Mouse (Mus musculus) heart, embryonic 14.5 days (tissue): ENCODE results near the gene Matk. TPM values are rescaled to one million over a fixed set of nuclear protein-coding genes. Genes with fewer than 3 reads are reported as not detected.
A peak's percentile ranks its signal among the peaks of the same experiment; 100 is the strongest.

ENCODE experiments used
- ATAC-seq: fragments of 200-750 bp; cut with Nextera tagmentation; 2 replicates; pipeline ENCODE4 v1.8.0; 2017; ENCODE audit warnings: low read depth, moderate TSS enrichment; ENCODE audit not compliant: insufficient number of reproducible peaks, insufficient read depth, low FRiP score
- H3K27ac ChIP-seq, 2 experiments: fragments of 200-500 bp in 1 of 2; fragments of 300-500 bp in 1 of 2; sonication (generic) in 1 of 2; replicated peaks in 1 of 2; 2 replicates each; pipeline ENCODE4 v1.5.1; 2012 to 2014; ENCODE audit warnings: low read depth in 2 of 2, low read length in 2 of 2, control low read depth in 1 of 2, mild to moderate bottlenecking in 1 of 2, mixed read lengths in 1 of 2; ENCODE audit not compliant: control insufficient read depth in 1 of 2, insufficient read depth in 1 of 2
- H3K27me3 ChIP-seq: fragments of 300-500 bp; sonication (generic); 2 replicates; pipeline ENCODE4 v1.6.1; 2014; ENCODE audit warnings: mild to moderate bottlenecking, low read length, control low read depth; ENCODE audit not compliant: control insufficient read depth, insufficient read depth
- H3K36me3 ChIP-seq: fragments of 300-500 bp; sonication (generic); 2 replicates; pipeline ENCODE4 v1.6.1; 2014; ENCODE audit warnings: mild to moderate bottlenecking, control low read depth, low read length, mixed read lengths; ENCODE audit not compliant: control insufficient read depth, insufficient read depth
- H3K4me1 ChIP-seq, 2 experiments: fragments of 200-500 bp in 1 of 2; fragments of 300-500 bp in 1 of 2; sonication (generic) in 1 of 2; 2 replicates each; pipeline ENCODE4 v1.6.1; 2012 to 2014; ENCODE audit warnings: low read length in 2 of 2, control low read depth in 1 of 2, mixed read lengths in 1 of 2; ENCODE audit not compliant: control insufficient read depth in 2 of 2, insufficient read depth in 2 of 2
- H3K4me2 ChIP-seq: fragments of 300-500 bp; sonication (generic); 2 replicates; pipeline ENCODE4 v1.6.1; 2014; ENCODE audit warnings: mild to moderate bottlenecking, low read length
- H3K4me3 ChIP-seq, 2 experiments: fragments of 200-500 bp in 1 of 2; fragments of 300-500 bp in 1 of 2; sonication (generic) in 1 of 2; 2 replicates each; pipeline ENCODE4 v1.5.1; 2012 to 2014; ENCODE audit warnings: low read length in 2 of 2, mild to moderate bottlenecking in 2 of 2, control low read depth in 1 of 2, low read depth in 1 of 2, moderate library complexity in 1 of 2; ENCODE audit not compliant: control insufficient read depth in 1 of 2, insufficient read depth in 1 of 2
- H3K9ac ChIP-seq: fragments of 300-500 bp; sonication (generic); 2 replicates; pipeline ENCODE4 v1.6.1; 2014; ENCODE audit warnings: mild to moderate bottlenecking, low read length
- H3K9me3 ChIP-seq: fragments of 300-500 bp; sonication (generic); 2 replicates; pipeline ENCODE4 v1.6.1; 2016; ENCODE audit warnings: low read length, control low read depth; ENCODE audit not compliant: control insufficient read depth
- WGBS: fragments of 180-500 bp; shearing (Covaris S2); extraction: QIAGEN DNeasy Blood & Tissue Kit; methylation state at CpG from one replicate; pipeline ENCODE4 v1.1.7; 2014; 5-methylcytosine and 5-hydroxymethylcytosine counted together
- microRNA-seq: library from miRNA; unstranded; fragments of <30 nt; microRNA quantifications from one replicate; pipeline ENCODE4, GENCODE M21; 2016
- polyA plus RNA-seq: library from polyadenylated mRNA; unstranded; fragments of >200 nt; fragmentation: Nextera tagmentation; extraction: Ambion mirVana; gene quantifications from 2 replicates; pipeline ENCODE4 v1.2.1, GENCODE M21; 2014

The Matk gene
- polyA plus RNA-seq, 1 experiment from 2014 or later = 0.91 TPM

GRCm38 (mm10) chr10:81306173-81306668 lies 53.5 kb downstream of the Matk start:
- H3K9ac ChIP-seq = no peak overlapping the region
- no peak overlapping the region for H3K27ac ChIP-seq
- no peak overlapping the region for H3K4me3 ChIP-seq
- 93% methylated on average over 12 of the region's 12 CpGs for WGBS
- H3K4me2 ChIP-seq = no peak overlapping the region
- peaks cover 58% of the 10 kb centered on the region for H3K36me3 ChIP-seq
- no peaks in the 10 kb centered on the region for H3K27me3 ChIP-seq
- H3K9me3 ChIP-seq = no peaks in the 10 kb centered on the region
- no peak for ATAC-seq
- peaks cover 18 to 36% of the 10 kb centered on the region in 2 experiments for H3K4me1 ChIP-seq

- Histone ChIP-seq H3K27me3 (no peaks in the 10 kb centered on the region), H3K27ac (no peak overlapping the region), H3K4me1 (peaks cover 14 to 30% of the 10 kb centered on the region in 2 experiments), H3K4me3 (no peak overlapping the region), H3K9me3 (no peaks in the 10 kb centered on the region), H3K4me2 (no peak overlapping the region), H3K36me3 (peaks cover 66% of the 10 kb centered on the region), H3K9ac (no peak overlapping the region)
- 91% methylated on average over 21 of the region's 21 CpGs for WGBS
- ATAC-seq = no peak
Measured at GRCm38 (mm10) chr10:81306837-81307682, 54.3 kb downstream of the Matk start.

- no peak overlapping the region for H3K4me3 ChIP-seq
- H3K4me1 ChIP-seq = peaks cover 0 to 5% of the 10 kb centered on the region in 2 experiments; a peak in 1 of 4 replicates
- H3K27ac ChIP-seq = no peak overlapping the region
- H3K9ac ChIP-seq = no peak overlapping the region
- H3K4me2 ChIP-seq = no peak overlapping the region
- H3K36me3 ChIP-seq = peaks cover 91% of the 10 kb centered on the region
- WGBS = 89% methylated on average over 5 of the region's 5 CpGs
- H3K9me3 ChIP-seq = no peaks in the 10 kb centered on the region
- ATAC-seq = no peak
- H3K27me3 ChIP-seq = no peaks in the 10 kb centered on the region
Measured at GRCm38 (mm10) chr10:81309571-81309970, 56.8 kb downstream of the Matk start.

Small RNA genes within 50 kb of the gene (microRNA-seq; reads per million reads assigned to microRNA genes)
- gene Mir3057 = 8.4 reads per million, percentile 20 among the genes with 10 or more reads in this experiment

Other genes with a start within 250 kb of the Matk start
- 1.2 and 1.4 TPM in 2 replicates for gene Gng7, start 238.0 kb upstream of the Matk start, polyA plus RNA-seq
- not detected in 2 replicates for gene Diras1, start 227.3 kb upstream of the Matk start, polyA plus RNA-seq
- 5.0 and 5.2 TPM in 2 replicates for gene Slc39a3, start 215.5 kb upstream of the Matk start, polyA plus RNA-seq
- 133 and 136 TPM in 2 replicates for gene Sgta, start 192.8 kb upstream of the Matk start, polyA plus RNA-seq
- gene Thop1, start 182.9 kb upstream of the Matk start, polyA plus RNA-seq = 18.0 and 20.8 TPM in 2 replicates
- gene Creb3l3, start 154.1 kb upstream of the Matk start, polyA plus RNA-seq = 0.27 and 0.46 TPM in 2 replicates
- gene Map2k2, start 147.0 kb upstream of the Matk start, polyA plus RNA-seq = 147 and 159 TPM in 2 replicates
- 16.8 and 18.8 TPM in 2 replicates for gene Zbtb7a, start 117.7 kb upstream of the Matk start, polyA plus RNA-seq
- gene Pias4, start 85.0 kb upstream of the Matk start, polyA plus RNA-seq = 33.5 and 34.0 TPM in 2 replicates
- 331 and 337 TPM in 2 replicates for gene Eef2, start 76.3 kb upstream of the Matk start, polyA plus RNA-seq
- gene Dapk3, start 69.9 kb upstream of the Matk start, polyA plus RNA-seq = 41.5 and 51.0 TPM in 2 replicates
- not detected in 2 replicates for gene 4930442H23Rik, start 69.1 kb upstream of the Matk start, polyA plus RNA-seq
- 7.4 and 8.3 TPM in 2 replicates for gene Nmrk2, start 50.9 kb upstream of the Matk start, polyA plus RNA-seq
- gene Atcay, start 22.1 kb upstream of the Matk start, polyA plus RNA-seq = 0.74 and 0.80 TPM in 2 replicates
- gene Zfr2, start 19.8 kb upstream of the Matk start, polyA plus RNA-seq = 5.0 and 7.3 TPM in 2 replicates
- gene Mrpl54, start 14.0 kb downstream of the Matk start, polyA plus RNA-seq = 274 and 298 TPM in 2 replicates
- 38.8 and 39.8 TPM in 2 replicates for gene Apba3, start 14.0 kb downstream of the Matk start, polyA plus RNA-seq
- 1.8 and 2.2 TPM in 2 replicates for gene Tjp3, start 38.6 kb downstream of the Matk start, polyA plus RNA-seq
- 31.4 and 33.7 TPM in 2 replicates for gene Pip5k1c, start 40.0 kb downstream of the Matk start, polyA plus RNA-seq
- gene Cactin, start 68.2 kb downstream of the Matk start, polyA plus RNA-seq = 16.6 and 16.9 TPM in 2 replicates
- 9.5 and 11.3 TPM in 2 replicates for gene Tbxa2r, start 75.8 kb downstream of the Matk start, polyA plus RNA-seq
- 0.11 TPM in 1 of 2 replicates, not detected in the other for gene Gipc3, start 90.3 kb downstream of the Matk start, polyA plus RNA-seq
- gene Hmg20b, start 97.5 kb downstream of the Matk start, polyA plus RNA-seq = 94.2 and 97.0 TPM in 2 replicates
- 3.7 and 6.5 TPM in 2 replicates for gene Mfsd12, start 104.6 kb downstream of the Matk start, polyA plus RNA-seq
- 0.28 and 0.38 TPM in 2 replicates for gene 4930404N11Rik, start 112.9 kb downstream of the Matk start, polyA plus RNA-seq
- gene Fzr1, start 125.6 kb downstream of the Matk start, polyA plus RNA-seq = 64.6 and 67.0 TPM in 2 replicates
- gene Dohh, start 131.5 kb downstream of the Matk start, polyA plus RNA-seq = 52.6 and 53.5 TPM in 2 replicates
- 1.7 and 2.0 TPM in 2 replicates for gene Gm48551, start 131.5 kb downstream of the Matk start, polyA plus RNA-seq
- gene Gm48552, start 136.1 kb downstream of the Matk start, polyA plus RNA-seq = 1.0 TPM in 2 replicates
- gene Smim24, start 140.1 kb downstream of the Matk start, polyA plus RNA-seq = 3.8 and 4.7 TPM in 2 replicates
- 45.0 and 47.0 TPM in 2 replicates for gene Nfic, start 202.7 kb downstream of the Matk start, polyA plus RNA-seq
- 0.19 TPM in 1 of 2 replicates, not detected in the other for gene Celf5, start 229.8 kb downstream of the Matk start, polyA plus RNA-seq
- 40.7 and 44.6 TPM in 2 replicates for gene Ncln, start 243.5 kb downstream of the Matk start, polyA plus RNA-seq
- 0.24 and 0.35 TPM in 2 replicates for gene S1pr4, start 247.2 kb downstream of the Matk start, polyA plus RNA-seq